Mouse (Mus musculus) adrenal gland, adult 18-20 months (tissue): ENCODE results near the gene Cd38. TPM values are rescaled to one million over a fixed set of nuclear protein-coding genes. Genes with fewer than 3 reads are reported as not detected.

ENCODE experiments used
- DNase-seq, 2 experiments: peaks; one replicate each; pipeline ENCODE4 v3.0.0; 2021 to 2022; ENCODE audit warnings: low spot score in 2 of 2
- long read RNA-seq, 2 experiments: library from polyadenylated mRNA; stranded (forward); transcript quantifications; one replicate each; pipeline ENCODE4 v2.0.0; 2021
- total RNA-seq, 2 experiments: library from RNA; stranded (reverse); gene quantifications; 1 replicate in 1 of 2; 2 replicates in 1 of 2; pipeline ENCODE4 v1.2.3; 2021

Gene Cd38
- 1 to 10 TPM; 6.7 to 7.5 TPM for total RNA-seq
- long read RNA-seq, experiment 1, transcript Cd38-201 (8 exons, 3,270 nt), result major isoform, 8 of 9 reads
- long read RNA-seq, experiment 1, partial matches to known transcripts, result 0 of 9 reads
- long read RNA-seq, experiment 1, other reads (novel, unspliced or antisense), result 1 of 9 reads
- long read RNA-seq, experiment 2, transcript Cd38-201 (8 exons, 3,270 nt), result major isoform, 9 of 12 reads
- long read RNA-seq, experiment 2, partial matches to known transcripts, result 1 of 12 reads
- long read RNA-seq, experiment 2, other reads (novel, unspliced or antisense), result 2 of 12 reads

GRCm38 (mm10) chr5:43868253-43868652 is at the start of gene Cd38:
Gene Cd38 (plus strand): TSS chr5:43868553.
- no peak for DNase-seq

GRCm38 (mm10) chr5:43818695-43819094 is 49.7 kb upstream of the Cd38 start, which contains the start of gene Bst1:
Gene Bst1 (plus strand): TSS chr5:43818885.
- DNase-seq, result no peak

- no peak for DNase-seq
These were observed 47.6 kb upstream of the Cd38 start for GRCm38 (mm10) chr5:43820785-43821184.

- DNase-seq, result no peak
These were observed 46.8 kb upstream of the Cd38 start, which contains the start of gene Fbxl5 for GRCm38 (mm10) chr5:43821538-43821937. Gene Fbxl5 (minus strand): TSS chr5:43821638.

- no peak for DNase-seq
These were observed 46.2 kb upstream of the Cd38 start for GRCm38 (mm10) chr5:43822199-43822598.

- DNase-seq, result no peak
These were observed 45.5 kb upstream of the Cd38 start for GRCm38 (mm10) chr5:43822824-43823223.

- no peak for DNase-seq
These were observed 43.8 kb upstream of the Cd38 start for GRCm38 (mm10) chr5:43824580-43824979.

- no peak for DNase-seq
These were observed 41.5 kb upstream of the Cd38 start for GRCm38 (mm10) chr5:43826883-43827282.

GRCm38 (mm10) chr5:43827366-43827765 is 41.0 kb upstream of the Cd38 start:
- no peak for DNase-seq

GRCm38 (mm10) chr5:43836590-43836989 is 31.8 kb upstream of the Cd38 start:
- DNase-seq, result no peak

GRCm38 (mm10) chr5:43837372-43837771 is 31.0 kb upstream of the Cd38 start:
- DNase-seq, result peak; percentile 36 to 43

GRCm38 (mm10) chr5:43841144-43842010 is 27.0 kb upstream of the Cd38 start:
- DNase-seq, result peak; percentile 32 to 46

GRCm38 (mm10) chr5:43842011-43842285 is 26.4 kb upstream of the Cd38 start:
- DNase-seq, result no peak

GRCm38 (mm10) chr5:43842576-43843155 is 25.7 kb upstream of the Cd38 start:
- no peak for DNase-seq

GRCm38 (mm10) chr5:43845083-43845482 is 23.3 kb upstream of the Cd38 start:
- DNase-seq, result no peak

- DNase-seq, result no peak
These were observed 22.7 kb upstream of the Cd38 start for GRCm38 (mm10) chr5:43845646-43846045.

- no peak for DNase-seq
These were observed 22.1 kb upstream of the Cd38 start for GRCm38 (mm10) chr5:43846227-43846626.

GRCm38 (mm10) chr5:43847555-43847954 is 20.8 kb upstream of the Cd38 start:
- no peak for DNase-seq

GRCm38 (mm10) chr5:43848275-43848674 is 20.1 kb upstream of the Cd38 start:
- DNase-seq, result no peak

GRCm38 (mm10) chr5:43853096-43853867 is 15.1 kb upstream of the Cd38 start:
- DNase-seq, result no peak

- DNase-seq, result no peak
These were observed 14.4 kb upstream of the Cd38 start for GRCm38 (mm10) chr5:43853868-43854488.
